Comparison of ENCODE assay signal across 8 mouse cellular contexts in genomic region chr6:84588221-84588894, GRCm38 (mm10). TPM values are rescaled to one million over a fixed set of nuclear protein-coding genes. Genes with fewer than 3 reads are reported as not detected.
DNase-seq lines count a peak whose midpoint lies in the region; ATAC-seq and TF ChIP-seq lines count a peak whose summit lies in the region.

No protein-coding gene starts in this region.

- no peaks in the 10 kb centered on the region for H3K36me3 ChIP-seq in E14TG2a.4 (ENCODE audit: insufficient read depth, low read length)
- no peaks in the 10 kb centered on the region for H3K36me3 ChIP-seq in forebrain, embryonic 14.5 days (ENCODE audit: control insufficient read depth, insufficient read depth, low read length)
- H3K36me3 ChIP-seq in intestine, postnatal 0 days (ENCODE audit: control insufficient read depth, insufficient read depth), result no peaks in the 10 kb centered on the region
- H3K36me3 ChIP-seq in midbrain, embryonic 12.5 days, result no peaks in the 10 kb centered on the region

- no peak overlapping the region for H3K27ac ChIP-seq in forebrain, embryonic 14.5 days (ENCODE audit: low read depth, low read length)
- no peak overlapping the region for H3K27ac ChIP-seq in intestine, postnatal 0 days (ENCODE audit: low read depth, low read length)
- no peak overlapping the region for H3K27ac ChIP-seq in midbrain, embryonic 12.5 days (replicated peaks)

- H3K4me2 ChIP-seq in forebrain, embryonic 14.5 days (ENCODE audit: low read length), result peak overlapping the region; percentile 86
- peak overlapping the region; percentile 90 for H3K4me2 ChIP-seq in intestine, postnatal 0 days (replicated peaks; ENCODE audit: low read depth)
- peak overlapping the region; percentile 87 for H3K4me2 ChIP-seq in midbrain, embryonic 12.5 days (replicated peaks)

- H3K4me1 ChIP-seq in E14TG2a.4 (replicated peaks; ENCODE audit: low read depth, low read length), result peaks cover 57% of the 10 kb centered on the region
- peaks cover 32% of the 10 kb centered on the region for H3K4me1 ChIP-seq in forebrain, embryonic 14.5 days (ENCODE audit: control insufficient read depth, insufficient read depth, low read length)
- H3K4me1 ChIP-seq in intestine, postnatal 0 days (replicated peaks; ENCODE audit: control insufficient read depth, insufficient read depth, low read length), result peaks cover 13% of the 10 kb centered on the region
- peaks cover 66% of the 10 kb centered on the region for H3K4me1 ChIP-seq in midbrain, embryonic 12.5 days

- TF ChIP-seq CTCF in E14TG2a.4 (conservative IDR thresholded peaks at IDR 0.05; ENCODE audit: low read length), result no peak
- no peak for TF ChIP-seq CTCF in intestine, postnatal 0 days (IDR thresholded peaks at IDR 0.05; ENCODE audit: low read depth)

- peak overlapping the region; percentile 45; the same call in 1 of the 2 replicates for H3K9ac ChIP-seq in forebrain, embryonic 14.5 days (ENCODE audit: low read length)
- no peak overlapping the region for H3K9ac ChIP-seq in intestine, postnatal 0 days (ENCODE audit: low read depth, low read length)
- H3K9ac ChIP-seq in midbrain, embryonic 12.5 days (replicated peaks), result peak overlapping the region; percentile 46; the same call in 1 of the 2 replicates

- peaks cover 92% of the 10 kb centered on the region for H3K27me3 ChIP-seq in E14TG2a.4 (ENCODE audit: insufficient read depth, low read length)
- peaks cover 70% of the 10 kb centered on the region for H3K27me3 ChIP-seq in forebrain, embryonic 14.5 days (replicated peaks; ENCODE audit: control insufficient read depth, insufficient read depth, low read length)
- H3K27me3 ChIP-seq in intestine, postnatal 0 days (replicated peaks; ENCODE audit: control insufficient read depth, insufficient read depth, low read length), result peaks cover 66% of the 10 kb centered on the region
- H3K27me3 ChIP-seq in midbrain, embryonic 12.5 days, result peaks cover 96% of the 10 kb centered on the region

- no peaks in the 10 kb centered on the region for H3K9me3 ChIP-seq in E14TG2a.4 (ENCODE audit: low read length)
- H3K9me3 ChIP-seq in forebrain, embryonic 14.5 days (replicated peaks; ENCODE audit: control insufficient read depth, low read length), result no peaks in the 10 kb centered on the region
- no peaks in the 10 kb centered on the region for H3K9me3 ChIP-seq in intestine, postnatal 0 days (ENCODE audit: control insufficient read depth)
- no peaks in the 10 kb centered on the region for H3K9me3 ChIP-seq in midbrain, embryonic 12.5 days

- WGBS in forebrain, embryonic 14.5 days, result under 1% methylated on average over 39 of the region's 41 CpGs
- WGBS in intestine, postnatal 0 days, result under 1% methylated on average over 41 of the region's 41 CpGs
- under 1% methylated on average over 41 of the region's 41 CpGs for WGBS in midbrain, embryonic 12.5 days

- peak; percentile 58 for DNase-seq in embryo, embryonic 10 days (ENCODE audit: low spot score)
- DNase-seq in embryo, embryonic 9.5 days (ENCODE audit: extremely low spot score), result no peak
- peak; percentile 36 for DNase-seq in forebrain, embryonic 14.5 days (ENCODE audit: low spot score)
- no peak for DNase-seq in B cell, adult 2 months

- H3K4me3 ChIP-seq in E14TG2a.4 (replicated peaks; ENCODE audit: low read length), result peak overlapping the region; percentile 68
- peak overlapping the region; percentile 39 for H3K4me3 ChIP-seq in forebrain, embryonic 14.5 days (ENCODE audit: low read depth, low read length)
- H3K4me3 ChIP-seq in intestine, postnatal 0 days (ENCODE audit: low read depth, low read length), result peak overlapping the region; percentile 51
- peak overlapping the region; percentile 49 for H3K4me3 ChIP-seq in midbrain, embryonic 12.5 days

- ATAC-seq in forebrain, embryonic 14.5 days, result no peak
- no peak for ATAC-seq in intestine, postnatal 0 days
- 0 out of 2 replicates have a peak, but pooled peaks have one; percentile 30 for ATAC-seq in midbrain, embryonic 12.5 days (ENCODE audit: low FRiP score, low read depth)
- no peak for ATAC-seq in megakaryocyte progenitor cell, adult 5-6 weeks (replicated peaks; ENCODE audit: poor library complexity)

RNA-seq across cellular contexts. Expression of gene Cyp26b1, which starts 5.3 kb away (rescaled TPM):
- polyA plus RNA-seq in forebrain, embryonic 14.5 days (2014; fragmentation: Nextera tagmentation; extraction: Ambion mirVana), result 1.5 and 2.6 TPM in 2 replicates
- 0.46 and 0.50 TPM in 2 replicates for polyA plus RNA-seq in intestine, postnatal 0 days (2015; fragmentation: Nextera tagmentation; extraction: Ambion mirVana)
- 7.7 and 14.1 TPM in 2 replicates for polyA plus RNA-seq in midbrain, embryonic 12.5 days (2016; fragmentation: Nextera tagmentation; extraction: Ambion mirVana)
- not detected in 2 replicates for total RNA-seq in megakaryocyte progenitor cell, adult 5-6 weeks (2015)
- total RNA-seq in megakaryocyte progenitor cell, adult 5-6 weeks (2017), result not detected in 2 replicates

Comparison
In these comparisons a context has a peak if more than half of its experiments do, and no peak if none do; other contexts are left out.
1. DNase-seq: peak in embryo, embryonic 10 days (single experiment) and forebrain, embryonic 14.5 days (single experiment); none in embryo, embryonic 9.5 days (single experiment) and B cell, adult 2 months (0 of 2).
2. Peak in every context shown above with its lines, with median percentiles within 50 percentile points of each other: H3K4me3 ChIP-seq and H3K4me2 ChIP-seq.